Mouse (Mus musculus): ENCODE measurements at regions not wholly inside any gene's neighbourhood (a gene's known extent, or its start where the extent isn't known, plus 50 kb on each side); places are given as distances from the start of the nearest gene placed in this dataset.

GRCm38 (mm10) chr5:149345161-149345560 is 66.4 kb upstream of the Medag start:
- ATAC-seq (replicated peaks; ENCODE audit: low FRiP score, low read depth) = no peak
- H3K9me3 ChIP-seq (replicated peaks; ENCODE audit: low read length) = no peaks in the 10 kb centered on the region
- WGBS = 87% methylated on average over 6 of the region's 6 CpGs

GRCm38 (mm10) chr5:149349685-149350084 is 61.9 kb upstream of the Medag start:
- H3K27me3 ChIP-seq (ENCODE audit: insufficient read depth, low read length) = no peaks in the 10 kb centered on the region
- 46% methylated on average over 8 of the region's 8 CpGs for WGBS
- H3K9me3 ChIP-seq (replicated peaks; ENCODE audit: low read length) = no peaks in the 10 kb centered on the region
- H3K4me2 ChIP-seq (ENCODE audit: low read length) = no peak overlapping the region
- ATAC-seq (replicated peaks; ENCODE audit: low FRiP score, low read depth) (no peak), DNase-seq (ENCODE audit: low spot score) (no peak)
- no peak for TF ChIP-seq CTCF (IDR thresholded peaks at IDR 0.05; ENCODE audit: low read depth)
- H3K9ac ChIP-seq (ENCODE audit: low read depth, low read length) = no peak overlapping the region
- peaks cover 8% of the 10 kb centered on the region; the same call in 1 of the 2 replicates for H3K4me1 ChIP-seq (replicated peaks; ENCODE audit: insufficient read depth, low read length)
- no peak overlapping the region for H3K27ac ChIP-seq
- no peak overlapping the region for H3K4me3 ChIP-seq (replicated peaks; ENCODE audit: low read depth, low read length)
- no peaks in the 10 kb centered on the region for H3K36me3 ChIP-seq (ENCODE audit: insufficient read depth, low read length)

More at GRCm38 (mm10) chr5:149345161-149345560, 66.4 kb upstream of the Medag start:
- Histone ChIP-seq H3K9ac (ENCODE audit: low read depth, low read length) (no peak overlapping the region), H3K27ac (no peak overlapping the region), H3K4me3 (replicated peaks; ENCODE audit: low read depth, low read length) (no peak overlapping the region), H3K4me1 (replicated peaks; ENCODE audit: insufficient read depth, low read length) (no peaks in the 10 kb centered on the region), H3K36me3 (ENCODE audit: insufficient read depth, low read length) (no peaks in the 10 kb centered on the region), H3K4me2 (ENCODE audit: low read length) (no peak overlapping the region), H3K27me3 (ENCODE audit: insufficient read depth, low read length) (no peaks in the 10 kb centered on the region)
- no peak for TF ChIP-seq CTCF (IDR thresholded peaks at IDR 0.05; ENCODE audit: low read depth)
- DNase-seq (ENCODE audit: low spot score) = no peak

GRCm38 (mm10) chr5:149353039-149353655 is 58.4 kb upstream of the Medag start:
- TF ChIP-seq CTCF (IDR thresholded peaks at IDR 0.05; ENCODE audit: low read depth) = no peak
- Histone ChIP-seq H3K9ac (ENCODE audit: low read depth, low read length) (no peak overlapping the region), H3K27me3 (ENCODE audit: insufficient read depth, low read length) (no peaks in the 10 kb centered on the region), H3K36me3 (ENCODE audit: insufficient read depth, low read length) (no peaks in the 10 kb centered on the region), H3K4me3 (replicated peaks; ENCODE audit: low read depth, low read length) (no peak overlapping the region), H3K9me3 (replicated peaks; ENCODE audit: low read length) (no peaks in the 10 kb centered on the region), H3K4me1 (replicated peaks; ENCODE audit: insufficient read depth, low read length) (peaks cover 8% of the 10 kb centered on the region; the same call in 1 of the 2 replicates), H3K27ac (no peak overlapping the region; the same call in 1 of the 2 replicates), H3K4me2 (ENCODE audit: low read length) (no peak overlapping the region)
- peak; percentile 44 for ATAC-seq (replicated peaks; ENCODE audit: low FRiP score, low read depth)
- peak; percentile 61 for DNase-seq (ENCODE audit: low spot score)
- 19% methylated on average over 14 of the region's 14 CpGs for WGBS

GRCm38 (mm10) chr5:149354448-149355115 is 57.0 kb upstream of the Medag start:
- 66% methylated on average over 4 of the region's 4 CpGs for WGBS
- H3K4me2 ChIP-seq (ENCODE audit: low read length) = no peak overlapping the region
- no peak for TF ChIP-seq CTCF (IDR thresholded peaks at IDR 0.05; ENCODE audit: low read depth)
- no peak overlapping the region for H3K4me3 ChIP-seq (replicated peaks; ENCODE audit: low read depth, low read length)
- H3K4me1 ChIP-seq (replicated peaks; ENCODE audit: insufficient read depth, low read length) = peaks cover 8% of the 10 kb centered on the region; the same call in 1 of the 2 replicates
- no peak overlapping the region for H3K9ac ChIP-seq (ENCODE audit: low read depth, low read length)
- no peaks in the 10 kb centered on the region for H3K27me3 ChIP-seq (ENCODE audit: insufficient read depth, low read length)
- no peaks in the 10 kb centered on the region for H3K9me3 ChIP-seq (replicated peaks; ENCODE audit: low read length)
- H3K27ac ChIP-seq = no peak overlapping the region
- no peaks in the 10 kb centered on the region for H3K36me3 ChIP-seq (ENCODE audit: insufficient read depth, low read length)
- DNase-seq (ENCODE audit: low spot score) (no peak), ATAC-seq (replicated peaks; ENCODE audit: low FRiP score, low read depth) (peak; percentile 53; the same call in 1 of the 2 replicates)

GRCm38 (mm10) chr5:149355131-149355530 is 56.4 kb upstream of the Medag start:
- H3K27ac ChIP-seq = no peak overlapping the region
- no peak overlapping the region for H3K9ac ChIP-seq (ENCODE audit: low read depth, low read length)
- DNase-seq (ENCODE audit: low spot score) (no peak), ATAC-seq (replicated peaks; ENCODE audit: low FRiP score, low read depth) (no peak)
- H3K4me1 ChIP-seq (replicated peaks; ENCODE audit: insufficient read depth, low read length) = peaks cover 8% of the 10 kb centered on the region; the same call in 1 of the 2 replicates
- no peaks in the 10 kb centered on the region for H3K36me3 ChIP-seq (ENCODE audit: insufficient read depth, low read length)
- no peaks in the 10 kb centered on the region for H3K9me3 ChIP-seq (replicated peaks; ENCODE audit: low read length)
- 71% methylated on average over 7 of the region's 7 CpGs for WGBS
- H3K27me3 ChIP-seq (ENCODE audit: insufficient read depth, low read length) = no peaks in the 10 kb centered on the region
- no peak overlapping the region for H3K4me3 ChIP-seq (replicated peaks; ENCODE audit: low read depth, low read length)
- TF ChIP-seq CTCF (IDR thresholded peaks at IDR 0.05; ENCODE audit: low read depth) = no peak
- no peak overlapping the region for H3K4me2 ChIP-seq (ENCODE audit: low read length)

GRCm38 (mm10) chr5:149356970-149357369 is 54.6 kb upstream of the Medag start:
- no peak overlapping the region for H3K4me3 ChIP-seq (replicated peaks; ENCODE audit: low read depth, low read length)
- peak; percentile 27 for TF ChIP-seq CTCF (IDR thresholded peaks at IDR 0.05; ENCODE audit: low read depth)
- no peak for DNase-seq (ENCODE audit: low spot score)
- no peaks in the 10 kb centered on the region for H3K9me3 ChIP-seq (replicated peaks; ENCODE audit: low read length)
- 90% methylated on average over 1 of the region's 1 CpGs for WGBS
- no peaks in the 10 kb centered on the region for H3K27me3 ChIP-seq (ENCODE audit: insufficient read depth, low read length)
- no peak overlapping the region for H3K27ac ChIP-seq
- no peaks in the 10 kb centered on the region for H3K36me3 ChIP-seq (ENCODE audit: insufficient read depth, low read length)
- H3K9ac ChIP-seq (ENCODE audit: low read depth, low read length) = no peak overlapping the region
- no peak overlapping the region for H3K4me2 ChIP-seq (ENCODE audit: low read length)
- no peak for ATAC-seq (replicated peaks; ENCODE audit: low FRiP score, low read depth)
- H3K4me1 ChIP-seq (replicated peaks; ENCODE audit: insufficient read depth, low read length) = peaks cover 8% of the 10 kb centered on the region; the same call in 1 of the 2 replicates

Measured in kidney, postnatal 0 days (tissue).